Mouse (Mus musculus): ENCODE measurements around the gene Plekhh1. TPM values are rescaled to one million over a fixed set of nuclear protein-coding genes. Genes with fewer than 3 reads are reported as not detected.

The Plekhh1 gene
- polyA plus RNA-seq, 1 experiment, result 0.47 TPM

DNA sequence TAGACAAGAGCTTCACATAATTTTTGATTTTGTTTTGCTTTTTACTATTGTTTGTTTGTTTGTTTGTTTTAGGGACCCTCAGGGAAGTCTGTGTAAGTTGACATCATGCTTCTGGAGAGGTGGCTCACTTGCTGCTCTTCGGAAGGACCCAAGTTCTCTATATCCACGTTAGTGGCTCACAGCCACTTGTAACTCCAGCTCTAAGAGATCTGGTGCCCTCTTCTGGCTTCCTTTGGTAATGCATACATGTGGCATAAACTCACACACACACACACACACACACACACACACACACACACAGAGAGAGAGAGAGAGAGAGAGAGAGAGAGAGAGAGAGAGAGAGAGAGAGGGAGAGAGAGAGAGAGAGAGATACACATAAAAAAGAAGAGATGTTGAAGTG is 75.6 kb downstream of the Plekhh1 start:
- H3K4me3 ChIP-seq (ENCODE audit: insufficient read depth, low read length), result no peak overlapping the region
- H3K4me1 ChIP-seq (ENCODE audit: control insufficient read depth, insufficient read depth, low read length), result no peaks in the 10 kb centered on the region
- TF ChIP-seq CTCF (IDR thresholded peaks at IDR 0.05; ENCODE audit: borderline replicate concordance, insufficient read depth, low read length), result no peak
- no peak for TF ChIP-seq POLR2A (IDR thresholded peaks at IDR 0.05; ENCODE audit: low read depth, low read length)
- no peak overlapping the region for H3K27ac ChIP-seq (ENCODE audit: insufficient read depth, low read length)

DNA sequence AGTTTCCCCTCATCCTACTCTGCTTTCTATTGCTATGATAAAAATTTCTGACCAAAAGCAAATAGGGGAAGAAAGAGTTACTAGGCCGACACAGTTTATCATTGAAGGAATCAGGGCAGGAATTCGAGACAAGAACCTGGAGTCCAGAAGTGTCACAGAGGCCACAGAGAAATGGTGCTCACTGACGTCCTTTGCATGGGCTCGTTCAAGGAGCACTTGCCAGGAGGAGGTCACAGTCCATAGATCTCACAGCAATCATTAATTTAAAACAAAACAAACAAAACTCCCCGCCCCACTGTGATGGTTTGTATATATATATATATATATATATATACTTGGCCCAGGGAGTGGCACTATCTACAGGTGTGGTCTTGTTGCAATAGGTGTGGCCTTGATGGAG is 76.3 kb downstream of the Plekhh1 start:
- Histone ChIP-seq H3K4me3 (ENCODE audit: insufficient read depth, low read length) (no peak overlapping the region), H3K27ac (ENCODE audit: insufficient read depth, low read length) (no peak overlapping the region), H3K4me1 (ENCODE audit: control insufficient read depth, insufficient read depth, low read length) (no peaks in the 10 kb centered on the region)
- TF ChIP-seq CTCF (IDR thresholded peaks at IDR 0.05; ENCODE audit: borderline replicate concordance, insufficient read depth, low read length) (no peak), POLR2A (IDR thresholded peaks at IDR 0.05; ENCODE audit: low read depth, low read length) (no peak)

DNA sequence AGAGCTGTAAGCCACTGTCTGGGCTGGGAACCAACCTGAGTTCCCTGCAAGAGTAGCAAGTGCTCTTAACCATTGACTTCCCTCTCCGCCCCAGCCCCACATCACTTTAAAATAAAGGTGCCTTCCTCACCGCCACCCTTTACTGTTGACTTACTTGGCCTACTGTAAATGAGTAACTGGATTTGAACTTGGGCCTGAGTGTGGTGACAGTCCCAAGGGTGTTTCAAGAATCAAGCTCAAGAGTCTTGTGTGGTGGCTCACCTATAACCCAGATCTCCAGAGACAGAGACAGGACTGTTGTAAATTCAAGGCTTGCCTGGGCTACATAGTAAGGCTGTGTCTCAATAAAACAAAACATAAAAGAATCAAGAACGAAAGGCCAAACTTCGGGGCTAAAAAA is 90.0 kb downstream of the Plekhh1 start:
- H3K4me3 ChIP-seq (ENCODE audit: insufficient read depth, low read length), result no peak overlapping the region
- H3K27ac ChIP-seq (ENCODE audit: insufficient read depth, low read length), result no peak overlapping the region
- no peaks in the 10 kb centered on the region for H3K4me1 ChIP-seq (ENCODE audit: control insufficient read depth, insufficient read depth, low read length)
- TF ChIP-seq POLR2A (IDR thresholded peaks at IDR 0.05; ENCODE audit: low read depth, low read length), result no peak
- no peak for TF ChIP-seq CTCF (IDR thresholded peaks at IDR 0.05; ENCODE audit: borderline replicate concordance, insufficient read depth, low read length)

DNA sequence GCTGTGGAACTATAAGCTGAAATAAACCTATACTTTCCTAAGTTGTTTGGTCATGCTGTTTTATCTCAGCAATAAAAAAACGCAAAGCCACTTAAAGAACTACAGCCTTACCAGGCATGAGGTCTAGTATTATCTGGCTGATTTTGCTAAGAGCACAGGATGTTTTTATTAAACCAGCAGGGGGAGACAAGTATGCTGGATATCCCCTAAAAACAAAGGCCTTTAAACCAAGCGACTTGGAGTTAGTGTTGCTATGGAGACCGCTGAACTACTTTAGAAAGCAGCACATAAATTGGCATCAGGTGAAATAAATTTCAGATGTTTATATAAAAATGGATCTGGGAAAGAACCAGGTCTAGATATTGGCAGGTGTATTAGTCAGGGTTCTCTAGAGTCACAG is 93.9 kb downstream of the Plekhh1 start:
- Histone ChIP-seq H3K4me3 (ENCODE audit: insufficient read depth, low read length) (no peak overlapping the region), H3K27ac (ENCODE audit: insufficient read depth, low read length) (no peak overlapping the region), H3K4me1 (ENCODE audit: control insufficient read depth, insufficient read depth, low read length) (no peaks in the 10 kb centered on the region)
- TF ChIP-seq POLR2A (IDR thresholded peaks at IDR 0.05; ENCODE audit: low read depth, low read length) (no peak), CTCF (IDR thresholded peaks at IDR 0.05; ENCODE audit: borderline replicate concordance, insufficient read depth, low read length) (no peak)

DNA sequence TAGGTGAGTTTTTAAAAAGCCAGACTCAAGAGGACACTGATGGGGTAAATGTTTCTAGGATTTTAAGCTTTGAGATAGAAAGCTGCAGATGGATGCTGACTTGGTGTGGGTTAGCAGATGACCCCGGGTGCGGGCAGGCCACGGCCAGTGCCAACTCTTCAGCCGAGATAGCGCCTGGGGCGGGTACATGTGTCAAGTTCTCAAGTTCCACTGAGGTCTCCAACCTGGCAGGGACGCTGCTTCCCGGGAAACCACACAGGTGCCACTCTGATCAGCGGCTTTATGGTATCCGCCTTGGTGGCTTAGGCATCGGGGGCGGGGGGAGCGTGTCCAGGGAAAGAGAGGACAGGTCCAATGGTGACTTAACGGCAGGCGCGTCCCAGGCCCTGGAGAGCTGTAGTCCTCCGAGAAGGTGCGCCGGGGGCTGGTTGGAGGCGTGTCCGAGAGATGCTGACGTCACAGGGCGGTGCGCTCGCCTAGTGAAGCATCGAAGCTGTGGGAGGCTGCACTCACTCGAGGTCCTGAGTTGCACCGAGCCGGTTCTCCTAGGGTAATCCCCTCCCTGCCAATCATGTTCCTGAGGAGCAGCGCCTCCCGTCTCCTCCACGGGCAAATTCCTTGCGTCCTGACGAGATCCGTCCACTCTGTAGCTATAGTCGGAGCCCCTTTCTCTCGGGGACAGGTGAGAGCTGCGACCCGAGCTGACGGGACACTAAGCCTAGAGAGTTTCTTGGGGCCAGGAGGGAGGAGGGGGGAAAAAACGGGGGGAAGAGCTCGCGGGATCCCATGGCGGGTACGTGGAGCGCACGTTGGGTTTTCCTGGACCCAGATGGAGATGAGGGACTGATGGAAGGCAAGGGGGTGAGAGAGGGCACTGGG is 101.6 kb downstream of the Plekhh1 start, which contains the start of gene Arg2:
Arg2 (plus strand) TSS at position 479 of the 879 bp plus-strand sequence.
- no peak within 1 kb of the TSS for H3K27ac ChIP-seq (ENCODE audit: insufficient read depth, low read length)
- peak within 1 kb of the TSS; percentile 17 for H3K4me3 ChIP-seq (ENCODE audit: insufficient read depth, low read length)
- TF ChIP-seq POLR2A (IDR thresholded peaks at IDR 0.05; ENCODE audit: low read depth, low read length) (no peak), CTCF (IDR thresholded peaks at IDR 0.05; ENCODE audit: borderline replicate concordance, insufficient read depth, low read length) (no peak)
- H3K4me1 ChIP-seq (ENCODE audit: control insufficient read depth, insufficient read depth, low read length), result peaks cover 8% of the 10 kb centered on the region

Other genes starting within 250 kb of the Plekhh1 start
- 78.6 and 87.3 TPM in 2 replicates for gene Atp6v1d, start 167.5 kb upstream of the Plekhh1 start, polyA plus RNA-seq (2011; ENCODE audit: insufficient read length, low read depth, missing spikeins)
- 128 and 135 TPM in 2 replicates for gene Eif2s1, start 167.3 kb upstream of the Plekhh1 start, polyA plus RNA-seq (2011; ENCODE audit: insufficient read length, low read depth, missing spikeins)
- gene Plek2, start 122.2 kb upstream of the Plekhh1 start, polyA plus RNA-seq (2011; ENCODE audit: insufficient read length, low read depth, missing spikeins), result 0.52 TPM in 1 of 2 replicates, not detected in the other
- 1.7 and 3.5 TPM in 2 replicates for gene Tmem229b, start 21.5 kb upstream of the Plekhh1 start, polyA plus RNA-seq (2011; ENCODE audit: insufficient read length, low read depth, missing spikeins)
- gene Pigh, start 60.5 kb downstream of the Plekhh1 start, polyA plus RNA-seq (2011; ENCODE audit: insufficient read length, low read depth, missing spikeins), result 11.9 and 14.1 TPM in 2 replicates
- gene Arg2, start 101.6 kb downstream of the Plekhh1 start, polyA plus RNA-seq (2011; ENCODE audit: insufficient read length, low read depth, missing spikeins), result 0.35 TPM in 1 of 2 replicates, not detected in the other
- 138 and 157 TPM in 2 replicates for gene Vti1b, start 143.5 kb downstream of the Plekhh1 start, polyA plus RNA-seq (2011; ENCODE audit: insufficient read length, low read depth, missing spikeins)
- 25.8 and 26.4 TPM in 2 replicates for gene Rdh11, start 163.1 kb downstream of the Plekhh1 start, polyA plus RNA-seq (2011; ENCODE audit: insufficient read length, low read depth, missing spikeins)
- gene Rdh12, start 179.8 kb downstream of the Plekhh1 start, polyA plus RNA-seq (2011; ENCODE audit: insufficient read length, low read depth, missing spikeins), result 1.6 and 1.8 TPM in 2 replicates

Measured in embryonic fibroblast, embryonic 13.5 days (primary cell).